Mouse (Mus musculus) heart, embryonic 12.5 days (tissue): ENCODE data around the gene Wdr61. TPM values are rescaled to one million over a fixed set of nuclear protein-coding genes. Genes with fewer than 3 reads are reported as not detected.
"Not testable (repeated sequence)": the region's sequence is repeated elsewhere in the genome, so short reads cannot be mapped to it uniquely, and the experiment has no call there.

Source experiments
- ATAC-seq: fragments of 200-750 bp; cut with Nextera tagmentation; 2 replicates; pipeline ENCODE4 v1.8.0; 2017; ENCODE audit warnings: moderate TSS enrichment, moderate library complexity; ENCODE audit not compliant: insufficient number of reproducible peaks, low FRiP score
- H3K27ac ChIP-seq: fragments of 300-500 bp; sonication (generic); 2 replicates; pipeline ENCODE4 v1.5.1; 2016; ENCODE audit warnings: mild to moderate bottlenecking, moderate library complexity; ENCODE audit not compliant: poor library complexity, severe bottlenecking
- H3K27me3 ChIP-seq: fragments of 300-500 bp; sonication (generic); replicated peaks from 2 replicates; pipeline ENCODE4 v1.6.1; 2016; ENCODE audit warnings: mild to moderate bottlenecking, moderate library complexity
- H3K36me3 ChIP-seq: fragments of 300-500 bp; sonication (generic); 2 replicates; pipeline ENCODE4 v1.6.1; 2016; ENCODE audit warnings: mild to moderate bottlenecking, moderate library complexity
- H3K4me1 ChIP-seq: fragments of 300-500 bp; sonication (generic); replicated peaks from 2 replicates; pipeline ENCODE4 v1.6.1; 2016; ENCODE audit warnings: mild to moderate bottlenecking
- H3K4me2 ChIP-seq: fragments of 300-500 bp; sonication (generic); 2 replicates; pipeline ENCODE4 v1.6.1; 2016; ENCODE audit warnings: mild to moderate bottlenecking, moderate library complexity
- H3K4me3 ChIP-seq: fragments of 300-500 bp; sonication (generic); 2 replicates; pipeline ENCODE4 v1.5.1; 2016; ENCODE audit warnings: mild to moderate bottlenecking
- H3K9ac ChIP-seq: fragments of 300-500 bp; sonication (generic); 2 replicates; pipeline ENCODE4 v1.6.1; 2016; ENCODE audit warnings: mild to moderate bottlenecking, moderate library complexity
- H3K9me3 ChIP-seq: fragments of 300-500 bp; sonication (generic); replicated peaks from 2 replicates; pipeline ENCODE4 v1.6.1; 2016; ENCODE audit warnings: mild to moderate bottlenecking, moderate library complexity
- WGBS: fragments of 180-500 bp; shearing (Covaris S2); methylation state at CpG from one replicate; pipeline ENCODE4 v1.1.7; 2016; 5-methylcytosine and 5-hydroxymethylcytosine counted together
- polyA plus RNA-seq: library from polyadenylated mRNA; unstranded; fragments of >200 nt; fragmentation: Nextera tagmentation; extraction: Ambion mirVana; gene quantifications from 2 replicates; pipeline ENCODE4 v1.2.1, GENCODE M21; 2016

Wdr61 gene
- polyA plus RNA-seq, 1 experiment from 2014 or later = 101 TPM

DNA sequence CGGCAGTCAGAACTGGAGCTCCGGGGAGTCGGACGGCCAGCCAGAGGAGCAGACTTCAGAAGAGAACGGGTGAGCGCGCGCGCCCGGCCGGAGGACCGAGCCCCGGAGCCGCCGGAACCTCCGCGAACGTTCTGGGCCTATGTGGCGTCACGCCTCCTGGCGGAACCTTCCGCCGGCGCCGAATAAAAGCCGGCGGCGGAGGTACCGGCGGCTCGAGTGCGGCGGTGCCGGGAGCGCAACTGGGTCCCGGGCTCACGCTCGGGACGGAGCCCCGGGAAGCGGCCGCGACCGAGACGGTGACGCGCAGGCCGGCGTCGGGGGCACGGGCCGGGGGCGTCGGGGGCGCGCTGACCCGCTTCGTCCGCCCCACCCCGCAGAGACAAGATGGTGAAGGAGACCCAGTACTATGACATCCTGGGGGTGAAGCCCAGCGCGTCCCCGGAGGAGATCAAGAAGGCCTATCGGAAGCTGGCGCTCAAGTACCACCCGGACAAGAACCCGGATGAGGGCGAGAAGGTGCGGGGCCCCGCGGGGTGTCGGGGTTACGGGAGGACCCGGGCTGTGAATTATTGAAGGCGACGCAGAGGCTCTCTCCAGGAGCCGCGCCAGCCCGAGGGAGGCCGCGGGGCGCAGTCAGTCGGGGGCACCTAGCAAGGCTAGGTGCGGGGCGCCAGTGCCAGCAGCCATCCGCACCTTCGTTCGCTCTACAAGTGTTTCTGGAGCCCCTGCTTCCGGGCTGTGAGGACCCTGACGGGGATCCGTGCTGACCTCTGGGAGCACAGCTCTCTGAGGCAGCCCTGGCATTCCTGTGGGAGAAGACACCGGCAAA, 34.8 kb downstream of the Wdr61 start:
- peak overlapping the region; percentile 84 for H3K4me2 ChIP-seq
- peak overlapping the region; percentile 70 for H3K4me3 ChIP-seq
- no peaks in the 10 kb centered on the region for H3K36me3 ChIP-seq
- WGBS = under 1% methylated on average over 91 of the region's 92 CpGs
- H3K27ac ChIP-seq = peak overlapping the region; percentile 80
- H3K4me1 ChIP-seq = peaks cover 44% of the 10 kb centered on the region
- peak; percentile 68 for ATAC-seq
- no peaks in the 10 kb centered on the region for H3K9me3 ChIP-seq
- peaks cover 3% of the 10 kb centered on the region; the same call in 1 of the 2 replicates for H3K27me3 ChIP-seq
- peak overlapping the region; percentile 75 for H3K9ac ChIP-seq

DNA sequence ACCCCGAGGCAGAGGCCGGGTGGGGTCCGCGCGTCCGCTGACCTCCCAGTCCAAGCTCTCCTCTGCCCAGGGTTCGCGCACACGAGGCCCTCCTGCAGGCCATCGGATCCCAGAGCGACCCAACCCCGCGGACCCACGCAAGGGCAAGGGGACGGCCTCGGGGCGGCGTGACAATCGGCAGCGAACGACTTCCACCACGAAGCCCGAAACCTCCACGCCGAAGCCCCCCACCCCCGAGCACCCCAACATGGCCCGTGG, 35.3 kb downstream of the Wdr61 start:
- peaks cover 39% of the 10 kb centered on the region for H3K4me1 ChIP-seq
- no peaks in the 10 kb centered on the region for H3K36me3 ChIP-seq
- peak overlapping the region; percentile 70 for H3K4me3 ChIP-seq
- WGBS = 10% methylated on average over 27 of the region's 27 CpGs
- ATAC-seq = peak; percentile 52
- no peaks in the 10 kb centered on the region for H3K9me3 ChIP-seq
- peak overlapping the region; percentile 84 for H3K4me2 ChIP-seq
- peak overlapping the region; percentile 75 for H3K9ac ChIP-seq
- peaks cover 3% of the 10 kb centered on the region; the same call in 1 of the 2 replicates for H3K27me3 ChIP-seq
- peak overlapping the region; percentile 80; the same call in 1 of the 2 replicates for H3K27ac ChIP-seq

DNA sequence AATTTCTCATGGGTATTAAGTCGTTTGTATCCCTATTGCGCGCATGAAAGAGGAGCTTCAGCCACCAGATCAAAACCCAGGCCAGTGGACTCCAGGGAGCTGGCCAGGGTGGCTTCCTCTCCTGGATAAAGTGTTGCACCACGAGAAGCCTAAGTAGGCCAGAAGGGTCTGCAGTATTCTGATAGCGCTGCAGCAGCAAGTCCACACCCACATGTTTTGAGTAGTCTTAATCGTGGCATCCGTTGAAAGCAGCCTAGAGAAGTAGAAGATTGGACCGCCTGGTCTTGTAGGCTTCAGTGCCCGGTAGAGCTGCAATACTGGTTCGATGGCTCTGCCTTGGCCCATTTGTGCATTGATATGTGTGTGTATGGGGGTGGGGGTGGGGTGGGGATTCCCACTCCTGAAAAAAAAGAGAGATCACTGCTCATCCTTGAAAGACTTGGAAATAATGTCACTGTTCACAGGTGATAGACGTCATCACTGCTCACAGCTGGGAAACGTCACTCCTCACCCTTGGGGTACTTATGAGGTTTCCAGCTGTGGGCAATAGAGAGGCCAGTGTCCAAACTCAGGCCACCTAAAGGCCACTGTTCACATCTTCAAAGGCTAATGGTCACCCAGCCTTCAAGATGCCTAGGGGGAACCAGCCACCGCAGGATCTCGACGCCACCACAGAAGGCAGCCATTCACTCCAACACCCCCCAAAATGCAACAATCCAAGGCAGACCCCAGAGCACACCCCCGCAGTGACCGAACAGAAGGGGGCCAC, 35.8 kb downstream of the Wdr61 start, which contains the start of gene Dnaja4:
Gene Dnaja4, plus strand, starts transcription at position 556 of the 769 bp plus-strand sequence.
- H3K9ac ChIP-seq = peak within 1 kb of the TSS; percentile 75
- H3K36me3 ChIP-seq = no peaks in the 10 kb centered on the region
- peaks cover 3% of the 10 kb centered on the region; the same call in 1 of the 2 replicates for H3K27me3 ChIP-seq
- WGBS = 47% methylated on average over 17 of the region's 17 CpGs
- peak within 1 kb of the TSS; percentile 84 for H3K4me2 ChIP-seq
- H3K9me3 ChIP-seq = no peaks in the 10 kb centered on the region
- H3K27ac ChIP-seq = peak within 1 kb of the TSS; percentile 80
- H3K4me1 ChIP-seq = peaks cover 34% of the 10 kb centered on the region
- ATAC-seq = peak; percentile 63; the same call in 1 of the 2 replicates
- peak within 1 kb of the TSS; percentile 70 for H3K4me3 ChIP-seq

DNA sequence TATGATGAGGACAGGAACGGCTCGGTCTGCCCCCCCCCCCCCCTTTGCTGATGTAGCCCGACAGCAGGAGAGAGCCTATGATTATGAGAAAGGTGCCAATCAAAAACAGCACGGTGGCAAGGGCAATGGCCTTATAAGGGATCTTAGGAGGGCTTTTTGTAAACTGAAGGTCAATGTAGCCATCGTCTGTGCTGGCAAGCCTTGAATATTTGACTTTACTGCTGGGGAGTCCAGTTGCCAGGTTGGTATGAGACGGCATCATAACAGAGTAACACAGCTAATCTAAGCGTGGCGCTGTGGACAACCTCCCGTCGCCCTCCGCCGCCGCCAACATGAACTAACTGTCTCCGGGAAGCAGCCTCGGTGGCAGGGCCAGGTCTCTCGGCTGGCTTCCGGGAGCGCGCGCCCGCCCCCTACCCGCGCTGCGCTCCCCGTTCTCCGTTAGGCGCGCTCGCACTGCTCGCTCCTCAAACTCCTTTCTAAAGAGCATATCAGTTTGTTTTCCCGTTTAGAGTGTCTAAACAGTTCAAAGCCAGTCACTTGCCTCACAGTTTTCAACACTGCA, 43.0 kb downstream of the Wdr61 start:
- H3K4me1 ChIP-seq, ATAC-seq, H3K36me3 ChIP-seq, H3K27ac ChIP-seq, H3K9me3 ChIP-seq: not testable (repeated sequence)
- WGBS = 3% methylated on average over 31 of the region's 31 CpGs
- H3K27me3 ChIP-seq = peaks cover 17% of the 10 kb centered on the region
- peak overlapping the region; percentile 40 for H3K4me3 ChIP-seq
- H3K4me2 ChIP-seq = peak overlapping the region; percentile 71
- H3K9ac ChIP-seq = peak overlapping the region; percentile 67

DNA sequence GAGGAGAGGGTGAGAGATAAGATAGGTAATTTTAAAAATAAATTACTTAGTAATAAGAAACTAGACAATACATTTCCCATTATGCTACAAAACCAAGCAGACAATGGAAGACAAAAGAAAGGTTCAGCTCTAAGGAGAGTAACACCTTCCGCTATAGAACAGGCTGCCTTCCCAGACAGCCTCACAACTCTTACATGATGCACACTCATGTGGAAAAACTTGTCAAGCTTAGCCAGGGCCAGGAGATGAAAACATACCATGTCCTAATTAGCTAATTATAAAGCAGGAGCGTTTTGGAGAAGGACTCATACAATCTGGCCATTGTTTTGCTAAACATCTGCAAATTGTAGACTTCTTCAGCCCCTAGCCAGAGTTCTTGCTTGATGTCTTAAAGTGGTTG, 43.6 kb downstream of the Wdr61 start:
- not testable (repeated sequence) for H3K4me1 ChIP-seq, H3K4me2 ChIP-seq, H3K4me3 ChIP-seq, H3K36me3 ChIP-seq, H3K9me3 ChIP-seq, H3K27ac ChIP-seq, ATAC-seq, H3K9ac ChIP-seq
- WGBS = 82% methylated on average over 2 of the region's 2 CpGs
- H3K27me3 ChIP-seq = peaks cover 20% of the 10 kb centered on the region

DNA sequence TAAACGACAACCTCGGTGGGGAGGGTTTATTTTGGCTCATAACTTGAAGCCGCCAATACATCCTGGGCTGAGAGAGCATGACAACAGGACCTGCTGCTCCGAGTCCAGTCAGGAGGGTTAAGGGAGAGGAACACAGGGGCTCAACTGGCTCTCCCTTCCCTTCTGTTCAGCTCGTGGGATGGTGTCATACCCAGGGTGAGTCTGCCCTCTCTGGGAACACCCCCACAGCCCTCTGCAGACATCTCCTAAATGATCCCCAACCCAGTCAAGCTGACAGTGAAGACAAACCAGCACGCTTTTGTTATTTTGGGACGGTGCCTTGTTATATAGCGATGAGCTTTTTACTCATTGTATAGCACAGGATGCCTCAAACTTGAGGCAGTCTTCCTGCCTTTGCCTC, 44.9 kb downstream of the Wdr61 start:
- no peak overlapping the region for H3K27ac ChIP-seq
- no peaks in the 10 kb centered on the region for H3K4me1 ChIP-seq
- H3K36me3 ChIP-seq = no peaks in the 10 kb centered on the region
- H3K4me3 ChIP-seq = no peak overlapping the region
- 70% methylated on average over 8 of the region's 8 CpGs for WGBS
- H3K27me3 ChIP-seq = peaks cover 23% of the 10 kb centered on the region
- H3K9ac ChIP-seq = no peak overlapping the region
- no peak for ATAC-seq
- H3K4me2 ChIP-seq = no peak overlapping the region
- no peaks in the 10 kb centered on the region for H3K9me3 ChIP-seq

DNA sequence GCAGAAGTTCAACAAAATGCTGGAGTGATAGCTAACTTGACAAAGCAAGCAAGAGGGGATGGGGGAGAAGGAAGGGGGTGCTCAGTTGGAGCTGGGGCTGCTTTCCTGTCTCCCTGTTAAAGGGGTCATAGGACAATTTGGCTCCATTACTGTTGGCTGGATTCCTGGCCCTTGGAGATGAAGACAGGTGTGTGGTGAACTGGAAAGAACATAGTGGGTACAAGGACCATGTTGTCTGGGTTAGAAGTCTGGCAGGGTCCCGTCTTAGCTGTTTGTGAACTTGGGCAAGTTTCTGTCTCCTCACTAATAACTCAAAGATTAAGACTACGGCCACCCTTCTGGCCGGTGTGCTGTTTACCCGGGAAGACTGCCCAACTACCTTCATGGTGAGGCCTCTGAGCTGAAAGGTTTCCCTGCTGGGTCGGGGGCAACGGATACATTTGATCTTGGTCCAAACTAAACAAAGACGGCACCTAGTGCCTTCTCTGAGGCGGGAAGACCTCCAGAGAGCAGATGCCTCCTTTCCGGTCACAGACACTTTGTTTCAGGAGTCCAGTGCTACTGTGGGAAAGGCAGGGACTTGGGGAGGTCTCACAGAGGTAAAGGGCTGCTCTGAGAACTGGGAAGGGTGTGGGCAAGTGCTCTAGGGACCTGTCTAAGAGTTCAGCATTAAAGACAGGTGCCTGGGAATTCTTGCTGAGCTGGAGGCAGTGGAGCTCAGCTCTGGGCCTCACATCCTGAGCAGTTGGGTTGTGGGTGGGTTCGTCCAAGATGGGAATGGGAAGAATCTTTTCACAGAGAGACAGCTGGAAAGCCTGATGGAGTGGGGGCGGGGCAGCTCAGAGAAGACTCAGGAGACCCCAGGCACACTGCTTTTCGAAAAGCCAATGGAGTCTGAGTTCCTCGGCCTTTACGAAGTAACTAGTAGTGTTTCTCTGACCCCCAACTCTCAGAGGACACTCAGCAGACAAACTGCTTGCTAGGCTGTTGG, 46.8 kb downstream of the Wdr61 start:
- ATAC-seq = no peak
- 62% methylated on average over 14 of the region's 14 CpGs for WGBS
- H3K4me1 ChIP-seq = no peaks in the 10 kb centered on the region
- no peak overlapping the region for H3K4me2 ChIP-seq
- H3K4me3 ChIP-seq = no peak overlapping the region
- no peaks in the 10 kb centered on the region for H3K9me3 ChIP-seq
- no peak overlapping the region for H3K9ac ChIP-seq
- no peak overlapping the region for H3K27ac ChIP-seq
- H3K36me3 ChIP-seq = no peaks in the 10 kb centered on the region
- H3K27me3 ChIP-seq = peaks cover 16% of the 10 kb centered on the region

DNA sequence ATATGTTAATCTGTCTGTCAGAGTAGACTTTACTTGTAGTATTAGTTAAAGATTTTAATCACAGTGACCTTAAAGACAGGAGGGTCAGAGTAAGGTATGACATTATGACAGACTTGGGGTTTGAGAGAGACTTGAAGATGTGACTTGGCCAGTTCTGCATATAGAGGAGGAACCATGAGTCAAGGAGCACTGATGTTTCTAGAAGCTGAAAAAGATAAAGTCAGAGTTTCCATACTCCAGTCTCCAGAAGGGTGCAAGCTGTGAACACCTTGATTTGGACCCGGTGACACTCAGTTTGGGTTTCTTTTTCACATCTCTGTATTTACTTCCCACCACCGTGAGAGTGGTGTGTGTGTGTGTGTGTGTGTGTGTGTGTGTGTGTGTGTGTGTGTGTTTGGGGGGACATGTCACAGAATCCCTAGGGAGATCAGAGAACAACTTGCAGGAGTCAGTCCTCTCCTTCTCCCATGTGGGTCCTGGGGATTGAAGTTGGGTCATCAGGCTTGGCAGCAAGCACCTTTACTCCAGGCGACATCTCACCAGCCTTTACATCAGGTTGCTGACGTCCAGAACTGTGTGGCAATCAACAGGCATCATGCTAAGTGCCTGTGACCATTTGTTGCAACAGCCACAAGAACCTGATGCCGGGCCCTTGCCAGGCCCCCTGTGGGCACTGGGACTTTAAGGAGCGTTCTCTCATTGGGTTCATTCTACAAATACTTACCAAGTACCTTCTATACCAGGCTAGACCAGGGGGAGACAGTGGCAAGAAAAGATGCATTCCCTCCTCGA, 50.3 kb downstream of the Wdr61 start:
- WGBS = 61% methylated on average over 7 of the region's 7 CpGs
- no peaks in the 10 kb centered on the region; the same call in 1 of the 2 replicates for H3K4me1 ChIP-seq
- no peak overlapping the region for H3K27ac ChIP-seq
- no peaks in the 10 kb centered on the region for H3K36me3 ChIP-seq
- ATAC-seq = no peak
- no peaks in the 10 kb centered on the region for H3K9me3 ChIP-seq
- no peak overlapping the region for H3K4me3 ChIP-seq
- no peak overlapping the region for H3K9ac ChIP-seq
- H3K4me2 ChIP-seq = no peak overlapping the region
- 0 out of 2 replicates have a peak, but pooled peaks cover 13% of the 10 kb centered on the region for H3K27me3 ChIP-seq

DNA sequence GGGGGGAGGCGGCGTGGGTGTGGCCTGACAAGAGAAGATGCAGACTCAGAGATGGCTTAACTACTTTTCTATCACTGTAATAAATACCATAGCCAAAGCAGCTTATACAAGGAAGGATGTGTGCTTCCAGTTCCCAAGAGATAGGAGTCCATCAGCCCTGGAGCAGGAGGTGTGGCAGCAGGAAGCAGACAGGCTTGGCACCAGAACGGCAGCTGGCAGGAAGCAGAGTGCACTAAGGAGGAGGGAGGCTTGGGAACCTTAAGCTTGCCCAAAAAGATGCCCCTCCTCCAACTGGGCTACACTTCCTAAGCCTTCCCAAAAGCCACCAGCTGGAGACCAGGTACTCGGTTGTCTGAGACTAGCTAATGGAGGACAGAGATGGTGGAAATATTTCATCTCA, 51.5 kb downstream of the Wdr61 start:
- no peak overlapping the region for H3K4me2 ChIP-seq
- H3K36me3 ChIP-seq = no peaks in the 10 kb centered on the region
- H3K27ac ChIP-seq = no peak overlapping the region
- 70% methylated on average over 2 of the region's 4 CpGs for WGBS
- H3K9me3 ChIP-seq = no peaks in the 10 kb centered on the region
- no peaks in the 10 kb centered on the region; the same call in 1 of the 2 replicates for H3K4me1 ChIP-seq
- no peak for ATAC-seq
- no peak overlapping the region for H3K4me3 ChIP-seq
- 0 out of 2 replicates have a peak, but pooled peaks cover 12% of the 10 kb centered on the region for H3K27me3 ChIP-seq
- no peak overlapping the region for H3K9ac ChIP-seq
